Mouse (Mus musculus) lung, adult 2 months (tissue): ENCODE data around the gene Cldn10. TPM values are rescaled to one million over a fixed set of nuclear protein-coding genes. Genes with fewer than 3 reads are reported as not detected.
"Not testable (repeated sequence)": the region's sequence is repeated elsewhere in the genome, so short reads cannot be mapped to it uniquely, and the experiment has no call there.

Experiments used
- DNase-seq: peaks from one replicate; pipeline ENCODE4 v3.0.0; 2022
- H3K4me1 ChIP-seq: fragments of 200-500 bp; 2 replicates; pipeline ENCODE4 v1.6.1; 2011; ENCODE audit warnings: low read length; ENCODE audit not compliant: control insufficient read depth, insufficient read depth
- H3K4me3 ChIP-seq: fragments of 200-500 bp; replicated peaks from 2 replicates; pipeline ENCODE3; 2011; ENCODE audit warnings: low read depth, mild to moderate bottlenecking, control low read depth, low read length; ENCODE audit errors: extremely low read depth
- CTCF ChIP-seq: fragments of 200-500 bp; IDR thresholded peaks from 2 replicates; pipeline ENCODE4 v1.5.1; 2011; ENCODE audit warnings: mild to moderate bottlenecking, low read length, control low read depth; ENCODE audit not compliant: insufficient read depth
- POLR2A ChIP-seq: fragments of 200-500 bp; IDR thresholded peaks from 2 replicates; pipeline ENCODE4 v1.6.1; 2011; ENCODE audit warnings: low read depth, mild to moderate bottlenecking, control low read depth, low read length, borderline replicate concordance; ENCODE audit errors: extremely low read depth
- WGBS: fragments of 180-500 bp; shearing (Covaris S2); methylation state at CpG from one replicate; pipeline ENCODE4 v1.1.7; 2018; 5-methylcytosine and 5-hydroxymethylcytosine counted together
- polyA plus RNA-seq: library from polyadenylated mRNA; depleted of rRNA; stranded (reverse); fragments of >200 nt; gene quantifications from 2 replicates; pipeline ENCODE4 v1.2.3, GENCODE M21; 2012

Cldn10 gene
- polyA plus RNA-seq, 1 experiment: 11.8 TPM

DNA sequence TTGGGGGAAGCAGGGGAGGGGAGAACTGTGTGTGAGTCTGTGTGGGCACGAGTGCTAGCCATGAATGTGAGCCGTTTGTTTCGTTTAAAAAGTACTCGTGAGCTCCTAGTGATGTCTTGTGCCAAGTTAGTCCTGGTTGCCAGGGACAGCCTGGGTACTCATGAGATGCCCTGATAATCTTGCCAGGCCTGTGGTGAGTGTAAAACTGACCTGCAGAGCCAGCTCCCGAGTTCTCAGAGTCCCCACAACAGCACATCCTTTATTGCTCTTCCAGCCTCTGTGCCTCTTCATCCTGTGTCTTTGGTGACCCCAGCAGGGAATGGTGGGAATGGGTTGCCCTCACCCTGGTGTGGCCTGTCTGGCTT is 9.0 kb downstream of the Cldn10 start:
- Histone ChIP-seq H3K4me3 (no peak overlapping the region), H3K4me1 (no peaks in the 10 kb centered on the region)
- TF ChIP-seq CTCF: no peak
- TF ChIP-seq POLR2A: no peak
- 24% methylated on average over 5 of the region's 5 CpGs for WGBS
- no peak for DNase-seq

DNA sequence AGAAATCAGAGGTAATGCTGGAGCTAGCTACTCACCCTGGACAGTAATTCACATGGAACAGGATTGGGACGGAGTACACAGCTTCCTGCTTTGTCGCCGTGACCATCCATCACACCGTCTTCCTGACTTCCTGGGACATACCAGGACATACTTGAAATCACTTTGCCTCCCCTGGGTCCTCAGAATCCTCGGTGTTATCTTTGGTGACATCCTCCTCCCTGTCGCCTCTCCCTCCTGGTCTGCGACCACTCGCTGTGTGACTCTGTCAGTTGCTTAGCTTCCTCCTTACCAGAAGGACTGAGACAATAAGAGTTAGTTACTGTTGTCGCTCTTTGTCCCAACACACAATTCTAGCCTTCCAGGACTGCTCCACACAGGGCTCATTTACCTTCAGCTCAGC is 9.6 kb downstream of the Cldn10 start:
- no peak for DNase-seq
- TF ChIP-seq CTCF (no peak), POLR2A (no peak)
- no peaks in the 10 kb centered on the region for H3K4me1 ChIP-seq
- H3K4me3 ChIP-seq: no peak overlapping the region
- WGBS: 55% methylated on average over 9 of the region's 9 CpGs

DNA sequence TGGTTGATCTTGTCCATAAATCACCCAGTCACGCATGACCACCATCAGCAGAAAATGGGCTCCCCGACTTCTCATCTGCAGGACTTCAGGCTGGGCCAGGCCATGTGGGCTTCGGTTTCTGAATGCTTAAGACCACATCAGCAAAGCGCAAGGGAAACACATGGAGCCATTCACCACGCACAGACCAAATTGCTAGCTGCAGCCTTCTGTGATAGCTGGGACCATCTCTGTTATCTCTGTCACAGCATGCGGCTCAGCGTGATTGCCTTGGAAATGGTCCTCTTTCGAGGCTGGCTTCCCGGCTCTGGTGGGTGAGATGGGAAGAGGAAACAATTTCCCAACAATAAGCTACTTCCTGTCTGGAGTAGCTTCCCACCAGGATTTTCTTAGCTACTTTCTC is 12.2 kb downstream of the Cldn10 start:
- 53% methylated on average over 9 of the region's 9 CpGs for WGBS
- TF ChIP-seq POLR2A: no peak
- TF ChIP-seq CTCF: no peak
- H3K4me3 ChIP-seq: no peak overlapping the region
- DNase-seq: no peak
- H3K4me1 ChIP-seq: no peaks in the 10 kb centered on the region

DNA sequence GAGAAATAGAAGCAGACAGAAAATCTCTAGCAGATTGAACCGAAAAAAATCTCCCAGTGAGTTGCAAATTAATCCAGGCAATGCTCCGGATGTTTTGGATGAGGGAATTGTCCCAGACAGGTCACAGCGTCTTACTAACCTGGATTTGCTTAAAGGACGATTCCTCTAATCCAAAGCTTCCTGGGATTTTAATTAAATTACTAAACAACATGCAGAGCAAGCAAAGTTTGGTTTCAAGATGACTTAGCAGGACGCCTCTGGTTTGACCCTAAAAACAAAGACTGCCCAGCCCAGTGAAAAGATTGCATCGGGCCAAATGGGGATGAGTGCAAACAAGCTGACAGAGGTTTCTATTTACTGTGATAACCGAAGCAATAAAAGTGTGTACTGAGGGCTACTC is 16.2 kb downstream of the Cldn10 start:
- Histone ChIP-seq H3K4me3 (no peak overlapping the region), H3K4me1 (no peaks in the 10 kb centered on the region)
- no peak for TF ChIP-seq POLR2A
- TF ChIP-seq CTCF: no peak
- 43% methylated on average over 7 of the region's 7 CpGs for WGBS
- no peak for DNase-seq

DNA sequence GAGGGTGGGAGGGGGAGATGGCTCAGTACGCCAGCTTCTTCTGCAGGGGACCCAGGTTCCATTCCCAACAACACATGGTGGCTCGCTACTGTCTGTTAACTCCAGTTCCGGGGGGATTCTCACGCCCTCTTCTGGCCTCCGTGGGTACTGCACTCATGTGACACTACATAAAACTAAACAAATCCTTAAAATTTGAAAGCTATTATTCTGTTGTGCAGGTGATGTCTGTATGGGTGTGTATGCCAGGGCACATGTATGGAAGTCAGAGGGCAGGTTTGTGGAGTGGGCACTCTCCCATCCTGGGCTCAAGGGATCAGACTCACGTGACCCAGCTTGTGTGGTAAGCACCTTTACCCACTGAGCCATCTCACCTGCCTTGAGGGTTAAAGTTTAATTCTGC is 16.6 kb downstream of the Cldn10 start:
- WGBS: 45% methylated on average over 6 of the region's 6 CpGs
- TF ChIP-seq POLR2A: no peak
- 0 out of 2 replicates have a peak, but pooled peaks have one; percentile 21 for TF ChIP-seq CTCF

DNA sequence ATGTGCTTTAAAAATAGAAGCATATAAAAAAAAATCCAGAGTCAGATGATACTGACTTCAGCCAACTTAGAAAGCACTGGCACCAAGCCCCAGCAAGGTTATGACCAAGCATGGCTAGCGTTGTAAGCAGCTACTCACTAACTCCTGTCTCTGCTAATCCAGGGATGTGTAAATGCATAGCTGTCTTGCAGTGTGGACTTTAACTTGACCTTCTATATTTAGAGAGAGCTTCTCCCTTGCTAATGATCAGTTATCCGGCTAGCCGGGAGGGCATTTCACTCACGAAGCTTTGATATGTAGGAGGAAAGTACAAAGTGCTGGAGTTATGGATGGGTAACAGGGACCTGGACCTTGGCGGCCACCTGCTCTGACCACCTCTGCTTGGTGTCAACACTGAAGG is 19.9 kb downstream of the Cldn10 start:
- no peak for DNase-seq
- TF ChIP-seq CTCF: no peak
- TF ChIP-seq POLR2A: no peak
- no peak overlapping the region for H3K4me3 ChIP-seq
- no peaks in the 10 kb centered on the region for H3K4me1 ChIP-seq
- WGBS: 70% methylated on average over 5 of the region's 5 CpGs

More for the DNA sequence above, 16.6 kb downstream of the Cldn10 start:
- Histone ChIP-seq H3K4me3 (no peak overlapping the region), H3K4me1 (no peaks in the 10 kb centered on the region)
- no peak for DNase-seq

DNA sequence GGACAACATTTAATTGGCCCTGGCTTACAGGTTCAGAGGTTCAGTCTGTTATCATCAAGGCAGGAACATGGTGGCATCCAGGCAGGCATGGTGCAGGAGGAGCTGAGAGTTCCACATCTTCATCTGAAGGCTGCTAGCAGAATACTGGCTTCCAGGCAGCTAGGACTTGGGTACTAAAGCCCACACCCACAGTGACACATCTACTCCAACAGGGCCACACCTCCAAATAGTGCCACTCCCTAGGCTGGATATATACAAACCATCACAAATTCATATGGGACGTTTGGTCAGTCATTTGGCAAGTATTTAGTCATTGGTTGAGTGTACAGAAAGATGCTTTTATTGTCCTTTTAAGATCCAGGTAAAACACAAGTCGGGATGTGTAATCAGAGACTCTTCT is 20.5 kb downstream of the Cldn10 start:
- WGBS: 68% methylated on average over 2 of the region's 2 CpGs
- not testable (repeated sequence) for DNase-seq, H3K4me1 ChIP-seq, H3K4me3 ChIP-seq

DNA sequence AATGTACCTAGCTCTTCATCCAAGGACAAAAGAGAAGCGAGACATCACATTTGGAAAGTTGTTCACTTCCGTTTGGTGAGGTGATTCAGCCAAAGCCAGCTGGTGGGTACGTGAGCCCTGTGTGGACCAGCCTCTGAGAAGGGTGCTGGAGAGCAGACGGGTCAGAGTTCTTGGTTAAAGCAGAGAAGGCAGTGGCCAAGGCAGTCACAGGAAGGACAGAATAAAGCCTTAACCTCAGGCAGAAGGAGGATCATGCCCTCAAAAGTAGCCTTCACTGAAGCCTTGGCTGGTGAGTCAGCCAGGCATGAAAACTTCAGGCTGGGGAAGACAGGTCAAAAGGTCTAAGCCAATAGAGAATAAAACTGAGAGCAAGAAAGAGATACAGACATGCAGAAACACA is 22.0 kb downstream of the Cldn10 start:
- no peak overlapping the region for H3K4me3 ChIP-seq
- H3K4me1 ChIP-seq: no peaks in the 10 kb centered on the region
- 77% methylated on average over 4 of the region's 4 CpGs for WGBS
- TF ChIP-seq POLR2A (no peak), CTCF (no peak)
- no peak for DNase-seq

DNA sequence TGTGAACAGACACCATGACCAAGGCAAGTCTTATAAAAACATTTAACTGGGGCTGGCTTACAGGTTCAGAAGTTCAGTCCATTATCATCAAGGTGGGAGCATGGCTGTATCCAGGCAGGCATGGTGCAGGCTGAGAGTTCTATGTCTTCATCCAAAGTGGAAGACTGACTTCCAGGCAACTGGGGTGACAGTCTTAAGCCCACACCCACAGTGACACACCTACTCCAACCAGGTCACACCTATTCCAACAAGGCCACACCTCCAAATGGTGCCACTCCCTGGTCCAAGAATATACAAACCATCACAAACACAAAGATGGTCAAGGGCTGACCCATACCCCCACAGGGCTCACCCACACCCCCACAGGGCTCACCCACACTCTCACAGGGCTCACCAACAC is 23.5 kb downstream of the Cldn10 start:
- not testable (repeated sequence) for DNase-seq, H3K4me1 ChIP-seq

DNA sequence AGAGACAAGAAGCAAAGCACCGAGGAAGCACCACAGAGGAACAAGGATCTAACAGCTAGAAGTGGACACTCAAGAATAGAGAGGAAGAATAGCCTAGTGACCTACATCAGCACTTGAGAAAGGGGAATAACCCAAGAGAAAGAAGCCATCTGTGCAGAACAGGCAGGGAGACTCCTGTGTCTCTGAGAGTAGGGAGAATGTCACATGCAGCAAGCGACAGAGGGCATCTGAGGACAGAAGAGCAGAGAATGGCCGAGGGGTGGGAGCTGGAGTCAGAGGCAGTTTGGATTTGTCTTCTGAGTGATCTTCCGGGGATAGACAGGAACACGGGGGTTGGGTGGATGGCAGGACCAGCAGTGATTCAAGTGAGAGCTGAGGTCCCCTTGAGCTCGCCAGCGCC is 25.4 kb downstream of the Cldn10 start:
- 56% methylated on average over 7 of the region's 7 CpGs for WGBS
- DNase-seq: no peak
- Histone ChIP-seq H3K4me3 (no peak overlapping the region), H3K4me1 (no peaks in the 10 kb centered on the region)
- TF ChIP-seq POLR2A (no peak), CTCF (no peak)

More for the DNA sequence above, 23.5 kb downstream of the Cldn10 start:
- H3K4me3 ChIP-seq: not testable (repeated sequence)

DNA sequence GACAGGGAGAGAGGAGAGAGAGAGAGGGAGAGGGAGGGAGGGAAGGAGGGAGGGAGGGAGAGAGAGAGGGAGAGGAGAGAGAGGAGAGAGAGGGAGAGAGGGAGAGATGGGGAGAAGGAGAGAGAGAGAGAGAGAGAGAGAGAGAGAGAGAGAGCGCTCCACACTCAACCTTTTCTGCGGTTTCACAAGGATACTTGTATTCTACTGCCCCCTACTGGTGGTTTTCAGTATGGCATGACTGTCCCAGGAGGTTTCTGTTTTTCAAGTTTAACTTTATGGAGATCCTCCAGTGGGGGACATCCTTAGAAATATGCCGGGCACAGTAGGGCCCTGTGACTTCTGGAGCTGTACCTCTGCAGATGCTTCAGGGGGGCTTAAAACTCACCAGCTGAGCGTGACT is 28.8 kb downstream of the Cldn10 start:
- TF ChIP-seq POLR2A: no peak
- peak; percentile 24; the same call in 1 of the 2 replicates for TF ChIP-seq CTCF
- WGBS: 13% methylated on average over 4 of the region's 4 CpGs
- Histone ChIP-seq H3K4me1 (no peaks in the 10 kb centered on the region), H3K4me3 (no peak overlapping the region)
- DNase-seq: no peak

DNA sequence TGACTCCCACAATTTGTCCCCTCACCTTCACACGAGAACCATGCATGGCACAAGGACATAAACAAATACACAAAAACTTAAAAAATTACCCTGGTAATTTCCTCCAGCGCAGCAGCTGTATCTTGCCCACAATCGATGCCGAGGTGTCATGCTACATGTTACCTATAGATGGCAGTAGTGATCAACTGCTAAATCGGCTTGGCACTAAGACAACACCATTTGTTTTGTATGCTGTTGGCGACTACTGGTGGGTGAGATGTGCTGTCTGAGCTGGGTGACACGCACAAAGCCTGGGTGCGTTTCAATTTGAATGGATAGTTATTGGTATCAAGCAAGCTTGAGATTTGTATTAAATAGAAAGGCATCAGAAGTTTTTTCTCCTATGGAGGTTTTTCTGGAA is 32.4 kb downstream of the Cldn10 start:
- TF ChIP-seq POLR2A (no peak), CTCF (peak; percentile 68)
- H3K4me3 ChIP-seq: no peak overlapping the region
- WGBS: 6% methylated on average over 8 of the region's 8 CpGs
- H3K4me1 ChIP-seq: no peaks in the 10 kb centered on the region; the same call in 1 of the 2 replicates
- peak; percentile 36 for DNase-seq
